Mouse (Mus musculus): ENCODE results near the gene 4930513O06Rik. TPM values are rescaled to one million over a fixed set of nuclear protein-coding genes. Genes with fewer than 3 reads are reported as not detected.

The 4930513O06Rik gene
- total RNA-seq, 1 experiment: not detected

GRCm38 (mm10) chrX:139053149-139053548, 32.9 kb upstream of the 4930513O06Rik start:
- no peak overlapping the region for H3K4me3 ChIP-seq (ENCODE audit: insufficient read depth in 1 of 2, low read depth in 1 of 2, low read length in 2 of 2, poor library complexity in 1 of 2, severe bottlenecking in 1 of 2)
- in situ Hi-C loops (cut with MboI; ENCODE audit: low sequenced_read_pairs in 2 of 2, unreplicated experiment in 2 of 2): no loop called here
- TF ChIP-seq HCFC1 (IDR thresholded peaks at IDR 0.05; ENCODE audit: borderline replicate concordance, insufficient read depth, low read length): no peak
- no peak for TF ChIP-seq ZNF384 (IDR thresholded peaks at IDR 0.05; ENCODE audit: low read depth, low read length)
- no peak for TF ChIP-seq ZC3H11A (IDR thresholded peaks at IDR 0.05; ENCODE audit: borderline replicate concordance, low read depth, low read length)
- TF ChIP-seq MAFK (IDR thresholded peaks at IDR 0.05; ENCODE audit: insufficient read depth, low read depth, low read length): no peak
- TF ChIP-seq CHD2 (IDR thresholded peaks at IDR 0.05; ENCODE audit: low read depth, low read length): no peak

GRCm38 (mm10) chrX:139064078-139064477, 22.0 kb upstream of the 4930513O06Rik start:
- in situ Hi-C loops (cut with MboI; ENCODE audit: low sequenced_read_pairs in 2 of 2, unreplicated experiment in 2 of 2): no loop called here
- DNase-seq (ENCODE audit: low read depth, low spot score): no peak
- TF ChIP-seq CHD2 (IDR thresholded peaks at IDR 0.05; ENCODE audit: low read depth, low read length): no peak
- TF ChIP-seq HCFC1 (IDR thresholded peaks at IDR 0.05; ENCODE audit: borderline replicate concordance, insufficient read depth, low read length): no peak
- no peak for TF ChIP-seq ZC3H11A (IDR thresholded peaks at IDR 0.05; ENCODE audit: borderline replicate concordance, low read depth, low read length)
- no peak for TF ChIP-seq MAFK (IDR thresholded peaks at IDR 0.05; ENCODE audit: insufficient read depth, low read depth, low read length)
- TF ChIP-seq ZNF384 (IDR thresholded peaks at IDR 0.05; ENCODE audit: low read depth, low read length): no peak
- H3K4me1 ChIP-seq (ENCODE audit: control insufficient read depth in 2 of 2, insufficient read depth in 2 of 2, low read length in 2 of 2, poor library complexity in 1 of 2): no peaks in the 10 kb centered on the region
- no peak overlapping the region for H3K4me3 ChIP-seq (ENCODE audit: insufficient read depth in 1 of 2, low read depth in 1 of 2, low read length in 2 of 2, poor library complexity in 1 of 2, severe bottlenecking in 1 of 2)
- no peak overlapping the region for H3K27ac ChIP-seq (ENCODE audit: insufficient read depth, low read depth, low read length, poor library complexity, severe bottlenecking)
- H3K9me3 ChIP-seq (ENCODE audit: control insufficient read depth, insufficient read depth, low read depth, low read length): no peaks in the 10 kb centered on the region
- no peak overlapping the region for H3K9ac ChIP-seq (ENCODE audit: insufficient read depth, low read depth, low read length, poor library complexity, severe bottlenecking)
- H3K36me3 ChIP-seq (ENCODE audit: control insufficient read depth, insufficient read depth, low read length, poor library complexity, severe bottlenecking): no peaks in the 10 kb centered on the region

More at GRCm38 (mm10) chrX:139053149-139053548, 32.9 kb upstream of the 4930513O06Rik start:
- no peak for DNase-seq (ENCODE audit: low read depth, low spot score)
- H3K9me3 ChIP-seq (ENCODE audit: control insufficient read depth, insufficient read depth, low read depth, low read length): no peaks in the 10 kb centered on the region
- H3K9ac ChIP-seq (ENCODE audit: insufficient read depth, low read depth, low read length, poor library complexity, severe bottlenecking): no peak overlapping the region
- no peaks in the 10 kb centered on the region for H3K36me3 ChIP-seq (ENCODE audit: control insufficient read depth, insufficient read depth, low read length, poor library complexity, severe bottlenecking)
- no peaks in the 10 kb centered on the region for H3K4me1 ChIP-seq (ENCODE audit: control insufficient read depth in 2 of 2, insufficient read depth in 2 of 2, low read length in 2 of 2, poor library complexity in 1 of 2)
- H3K27ac ChIP-seq (ENCODE audit: insufficient read depth, low read depth, low read length, poor library complexity, severe bottlenecking): no peak overlapping the region

- in situ Hi-C loops (cut with MboI; ENCODE audit: low sequenced_read_pairs in 2 of 2, unreplicated experiment in 2 of 2): no loop called here
These were observed 7.5 kb upstream of the 4930513O06Rik start for GRCm38 (mm10) chrX:139078493-139078892.

GRCm38 (mm10) chrX:139085077-139085476, 966 bp upstream of the 4930513O06Rik start, which contains the start of gene Serpina7:
TSS of gene Serpina7 (minus strand) at chrX:139085236.
- TF ChIP-seq MAFK (IDR thresholded peaks at IDR 0.05; ENCODE audit: insufficient read depth, low read depth, low read length) (no peak), HCFC1 (IDR thresholded peaks at IDR 0.05; ENCODE audit: borderline replicate concordance, insufficient read depth, low read length) (no peak), ZC3H11A (IDR thresholded peaks at IDR 0.05; ENCODE audit: borderline replicate concordance, low read depth, low read length) (no peak), ZNF384 (IDR thresholded peaks at IDR 0.05; ENCODE audit: low read depth, low read length) (no peak), CHD2 (IDR thresholded peaks at IDR 0.05; ENCODE audit: low read depth, low read length) (no peak)
- no peak for DNase-seq (ENCODE audit: low read depth, low spot score)
- in situ Hi-C loops (cut with MboI; ENCODE audit: low sequenced_read_pairs in 2 of 2, unreplicated experiment in 2 of 2): no loop called here

More at GRCm38 (mm10) chrX:139078493-139078892, 7.5 kb upstream of the 4930513O06Rik start:
- Histone ChIP-seq H3K9me3 (ENCODE audit: control insufficient read depth, insufficient read depth, low read depth, low read length) (no peaks in the 10 kb centered on the region), H3K4me3 (ENCODE audit: insufficient read depth in 1 of 2, low read depth in 1 of 2, low read length in 2 of 2, poor library complexity in 1 of 2, severe bottlenecking in 1 of 2) (no peak overlapping the region), H3K4me1 (ENCODE audit: control insufficient read depth in 2 of 2, insufficient read depth in 2 of 2, low read length in 2 of 2, poor library complexity in 1 of 2) (no peaks in the 10 kb centered on the region), H3K36me3 (ENCODE audit: control insufficient read depth, insufficient read depth, low read length, poor library complexity, severe bottlenecking) (no peaks in the 10 kb centered on the region), H3K9ac (ENCODE audit: insufficient read depth, low read depth, low read length, poor library complexity, severe bottlenecking) (no peak overlapping the region), H3K27ac (ENCODE audit: insufficient read depth, low read depth, low read length, poor library complexity, severe bottlenecking) (no peak overlapping the region)
- TF ChIP-seq MAFK (IDR thresholded peaks at IDR 0.05; ENCODE audit: insufficient read depth, low read depth, low read length) (no peak), HCFC1 (IDR thresholded peaks at IDR 0.05; ENCODE audit: borderline replicate concordance, insufficient read depth, low read length) (no peak), CHD2 (IDR thresholded peaks at IDR 0.05; ENCODE audit: low read depth, low read length) (no peak), ZNF384 (IDR thresholded peaks at IDR 0.05; ENCODE audit: low read depth, low read length) (no peak)
- DNase-seq (ENCODE audit: low read depth, low spot score): no peak

GRCm38 (mm10) chrX:139097197-139097596, 11.2 kb downstream of the 4930513O06Rik start:
- H3K36me3 ChIP-seq (ENCODE audit: control insufficient read depth, insufficient read depth, low read length, poor library complexity, severe bottlenecking): no peaks in the 10 kb centered on the region
- no peak for DNase-seq (ENCODE audit: low read depth, low spot score)
- no peak overlapping the region for H3K27ac ChIP-seq (ENCODE audit: insufficient read depth, low read depth, low read length, poor library complexity, severe bottlenecking)
- no peaks in the 10 kb centered on the region for H3K9me3 ChIP-seq (ENCODE audit: control insufficient read depth, insufficient read depth, low read depth, low read length)
- TF ChIP-seq HCFC1 (IDR thresholded peaks at IDR 0.05; ENCODE audit: borderline replicate concordance, insufficient read depth, low read length) (no peak), MAFK (IDR thresholded peaks at IDR 0.05; ENCODE audit: insufficient read depth, low read depth, low read length) (no peak), ZNF384 (IDR thresholded peaks at IDR 0.05; ENCODE audit: low read depth, low read length) (no peak), ZC3H11A (IDR thresholded peaks at IDR 0.05; ENCODE audit: borderline replicate concordance, low read depth, low read length) (no peak), CHD2 (IDR thresholded peaks at IDR 0.05; ENCODE audit: low read depth, low read length) (no peak)
- H3K9ac ChIP-seq (ENCODE audit: insufficient read depth, low read depth, low read length, poor library complexity, severe bottlenecking): no peak overlapping the region
- no peaks in the 10 kb centered on the region for H3K4me1 ChIP-seq (ENCODE audit: control insufficient read depth in 2 of 2, insufficient read depth in 2 of 2, low read length in 2 of 2, poor library complexity in 1 of 2)
- H3K4me3 ChIP-seq (ENCODE audit: insufficient read depth in 1 of 2, low read depth in 1 of 2, low read length in 2 of 2, poor library complexity in 1 of 2, severe bottlenecking in 1 of 2): no peak overlapping the region
- in situ Hi-C loops (cut with MboI; ENCODE audit: low sequenced_read_pairs in 2 of 2, unreplicated experiment in 2 of 2): no loop called here

More at GRCm38 (mm10) chrX:139085077-139085476, 966 bp upstream of the 4930513O06Rik start, which contains the start of gene Serpina7:
- Histone ChIP-seq H3K27ac (ENCODE audit: insufficient read depth, low read depth, low read length, poor library complexity, severe bottlenecking) (no peak within 1 kb of the TSS), H3K9me3 (ENCODE audit: control insufficient read depth, insufficient read depth, low read depth, low read length) (no peaks in the 10 kb centered on the region), H3K4me1 (ENCODE audit: control insufficient read depth in 2 of 2, insufficient read depth in 2 of 2, low read length in 2 of 2, poor library complexity in 1 of 2) (no peaks in the 10 kb centered on the region), H3K9ac (ENCODE audit: insufficient read depth, low read depth, low read length, poor library complexity, severe bottlenecking) (no peak within 1 kb of the TSS), H3K4me3 (ENCODE audit: insufficient read depth in 1 of 2, low read depth in 1 of 2, low read length in 2 of 2, poor library complexity in 1 of 2, severe bottlenecking in 1 of 2) (no peak within 1 kb of the TSS), H3K36me3 (ENCODE audit: control insufficient read depth, insufficient read depth, low read length, poor library complexity, severe bottlenecking) (no peaks in the 10 kb centered on the region)

Data from ES-E14 (cell line).